Mouse (Mus musculus): ENCODE data around the gene Stx8. TPM values are rescaled to one million over a fixed set of nuclear protein-coding genes. Genes with fewer than 3 reads are reported as not detected.

Stx8 gene
- polyA plus RNA-seq, 1 experiment from 2014 or later, result 60.6 TPM

Small RNAs within 50 kb of the gene (microRNA-seq; reads per million reads assigned to microRNA genes)
- not detected for gene Mir6406 (ENCODE audit: borderline number of aligned reads)

Other genes starting within 250 kb of the Stx8 start
- gene Glp2r, start 195.0 kb upstream of the Stx8 start, polyA plus RNA-seq (2015; fragmentation: Nextera tagmentation; extraction: Ambion mirVana), result 0.07 and 0.11 TPM in 2 replicates
- gene Gsg1l2, start 191.6 kb upstream of the Stx8 start, polyA plus RNA-seq (2015; fragmentation: Nextera tagmentation; extraction: Ambion mirVana), result not detected in 2 replicates
- gene Dhrs7c, start 168.0 kb upstream of the Stx8 start, polyA plus RNA-seq (2015; fragmentation: Nextera tagmentation; extraction: Ambion mirVana), result 8.5 and 9.2 TPM in 2 replicates
- 2.1 and 3.6 TPM in 2 replicates for gene Usp43, start 44.0 kb upstream of the Stx8 start, polyA plus RNA-seq (2015; fragmentation: Nextera tagmentation; extraction: Ambion mirVana)
- 9.1 and 21.4 TPM in 2 replicates for gene Cfap52, start 542 bp upstream of the Stx8 start, polyA plus RNA-seq (2015; fragmentation: Nextera tagmentation; extraction: Ambion mirVana)

All from embryonic facial prominence, embryonic 15.5 days (tissue).